Mouse (Mus musculus) c-Kit-positive CD71-negative TER-119-negative erythroid progenitor cells, embryonic 14.5 days (primary cell): ENCODE data around the gene Add3.

ENCODE experiments used
- DNase-seq: peaks from one replicate; pipeline ENCODE4 v3.0.0-alpha.2; 2013; ENCODE audit warnings: low read depth

Gene Add3

DNA sequence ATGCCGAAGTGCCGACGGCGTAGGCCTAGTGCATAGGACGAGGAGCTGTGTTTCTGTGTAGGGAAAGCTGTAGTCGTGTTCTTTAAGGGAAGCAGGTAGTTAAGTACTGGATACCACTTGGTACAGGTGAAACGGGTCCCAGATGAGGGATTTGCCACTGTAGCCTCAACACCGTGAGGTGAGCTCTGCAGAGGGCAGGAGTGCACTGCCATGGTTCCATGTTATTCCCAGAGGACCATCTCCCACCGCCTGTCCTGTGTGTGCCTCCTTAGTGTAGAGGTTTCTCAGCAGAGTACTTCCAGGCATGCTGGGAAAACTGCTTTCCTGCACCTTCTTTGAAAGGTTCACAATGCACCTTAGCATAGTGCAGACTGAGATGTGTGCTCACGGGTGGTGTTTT is 26.1 kb downstream of the Add3 start:
- DNase-seq = no peak

- DNase-seq = no peak
Observed at GRCm38 (mm10) chr19:53168576-53168975, 28.3 kb downstream of the Add3 start.

GRCm38 (mm10) chr19:53170651-53171050 is 30.4 kb downstream of the Add3 start:
- DNase-seq = no peak

DNA sequence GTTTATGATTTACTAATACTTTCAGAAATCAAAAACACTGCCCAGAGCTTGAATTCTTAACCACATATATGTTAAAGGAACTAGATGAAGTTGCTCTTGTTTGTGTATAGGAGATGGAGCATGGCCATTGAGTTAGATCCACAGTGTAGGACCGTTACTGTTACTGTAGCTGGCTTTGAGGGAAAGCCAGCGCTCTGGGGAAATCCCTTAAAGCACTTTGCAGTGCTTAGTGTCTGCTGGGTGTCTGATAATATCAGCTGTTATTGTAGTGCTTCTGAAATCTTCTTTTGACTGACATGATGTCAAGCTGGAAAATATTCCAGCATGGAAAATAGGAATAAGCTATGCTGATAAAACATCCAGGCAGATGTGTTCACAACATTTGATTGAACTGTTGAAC is 33.8 kb downstream of the Add3 start:
- DNase-seq = no peak

DNA sequence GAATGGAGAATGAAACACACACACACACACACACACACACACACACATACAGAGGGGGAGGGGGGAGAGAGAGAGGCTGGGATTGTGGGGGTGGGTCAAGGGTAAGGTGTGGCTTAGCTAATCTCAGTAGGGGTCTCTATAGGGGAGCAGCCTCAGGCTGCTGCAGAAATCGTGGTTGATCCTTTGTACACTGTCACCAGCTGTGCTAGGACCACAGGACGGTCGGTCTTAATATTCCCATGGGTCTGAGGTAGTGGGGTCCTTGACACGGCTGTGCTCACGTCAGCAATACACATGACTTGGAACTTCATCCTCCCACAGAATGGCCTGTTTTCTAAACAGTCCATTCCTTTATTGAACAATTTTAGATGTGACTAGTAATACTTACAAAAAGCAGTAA is 35.3 kb downstream of the Add3 start:
- DNase-seq = no peak

- no peak for DNase-seq
Observed at GRCm38 (mm10) chr19:53176518-53176917, 36.3 kb downstream of the Add3 start.

DNA sequence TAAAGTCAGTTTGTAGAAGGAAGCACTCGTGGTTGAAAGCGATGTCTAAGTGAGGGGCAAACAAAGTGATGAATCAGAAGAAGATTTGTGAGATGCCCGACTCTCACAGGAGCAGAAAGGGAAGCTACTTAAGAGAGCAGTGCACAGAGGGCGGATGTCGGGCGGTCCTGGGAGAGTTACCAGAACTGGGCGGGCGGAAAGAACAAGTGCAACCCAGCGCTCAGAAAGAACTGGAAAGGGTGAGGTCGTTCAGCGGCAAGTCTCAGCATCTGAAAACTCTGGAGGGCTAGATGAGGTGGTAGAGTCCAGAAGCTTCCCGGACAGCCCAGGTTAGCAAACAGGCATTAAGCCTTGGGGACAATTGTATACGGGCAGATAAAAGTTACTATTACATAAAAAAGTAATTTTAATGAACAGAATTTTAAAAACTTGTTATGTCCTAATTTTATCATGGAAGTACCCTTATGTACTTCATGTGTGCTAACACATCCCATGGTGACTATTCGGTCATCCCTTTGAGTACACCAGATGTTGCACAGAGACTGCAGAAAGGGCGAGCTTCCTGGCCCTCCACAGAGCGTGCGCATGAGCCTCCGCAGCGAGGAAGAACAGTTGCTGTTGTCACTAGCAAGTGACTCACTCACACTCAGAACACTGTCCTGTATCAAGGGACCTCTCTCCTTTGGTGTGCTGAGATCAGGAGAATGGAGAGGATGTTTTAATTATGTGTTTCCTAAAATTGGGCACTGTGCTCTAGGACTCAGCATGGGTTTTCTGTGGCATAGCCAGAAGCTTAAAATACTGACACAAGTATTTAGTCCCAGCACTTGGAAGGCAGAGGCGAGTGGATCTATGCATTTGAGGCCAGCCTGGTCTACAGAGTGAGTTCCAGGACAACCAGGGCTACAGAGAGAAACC is 38.6 kb downstream of the Add3 start:
- no peak for DNase-seq

GRCm38 (mm10) chr19:53180168-53180803 is 40.0 kb downstream of the Add3 start:
- DNase-seq = no peak

- DNase-seq = no peak
Observed at GRCm38 (mm10) chr19:53181003-53181861, 41.0 kb downstream of the Add3 start.

DNA sequence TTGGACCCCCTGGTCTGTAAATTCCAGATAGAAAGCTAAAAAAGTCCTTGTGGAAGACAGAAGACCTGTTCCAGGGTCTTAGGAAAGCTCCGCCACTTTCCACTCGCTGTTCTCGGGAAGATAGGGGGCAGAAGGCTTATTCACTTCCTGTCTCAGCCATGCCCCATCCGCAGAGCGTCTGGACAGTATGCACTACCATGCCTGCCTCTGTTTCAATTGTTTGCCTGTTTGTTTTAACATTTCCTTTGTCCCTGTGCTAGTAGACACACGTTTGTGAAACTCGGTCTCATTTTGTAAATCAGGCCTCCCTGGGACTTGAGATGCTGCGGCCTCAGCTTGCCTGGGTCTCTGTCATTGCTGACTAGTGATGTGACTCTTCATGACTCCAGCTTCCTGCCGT is 43.4 kb downstream of the Add3 start:
- no peak for DNase-seq

- DNase-seq = no peak
Observed at GRCm38 (mm10) chr19:53184216-53184615, 44.0 kb downstream of the Add3 start.

DNA sequence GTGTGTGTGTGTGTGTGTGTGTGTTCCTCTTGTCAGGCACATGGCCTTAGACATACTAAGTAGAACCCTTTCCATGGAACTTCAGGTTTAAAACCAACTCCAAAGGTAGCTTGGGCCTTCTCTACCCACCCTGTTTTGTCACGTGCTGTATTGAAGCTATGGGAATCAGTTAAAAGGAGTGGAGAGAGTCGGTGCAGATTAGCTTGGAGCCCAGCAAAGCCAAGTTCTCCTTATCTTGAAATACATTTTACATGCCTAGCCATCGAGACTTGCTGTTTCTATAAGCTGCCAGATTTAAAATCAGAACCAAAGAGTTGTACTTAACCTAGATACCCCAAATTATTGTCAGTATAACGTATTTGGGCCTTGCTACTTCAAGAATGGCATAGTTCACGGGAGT is 44.7 kb downstream of the Add3 start:
- DNase-seq = no peak

DNA sequence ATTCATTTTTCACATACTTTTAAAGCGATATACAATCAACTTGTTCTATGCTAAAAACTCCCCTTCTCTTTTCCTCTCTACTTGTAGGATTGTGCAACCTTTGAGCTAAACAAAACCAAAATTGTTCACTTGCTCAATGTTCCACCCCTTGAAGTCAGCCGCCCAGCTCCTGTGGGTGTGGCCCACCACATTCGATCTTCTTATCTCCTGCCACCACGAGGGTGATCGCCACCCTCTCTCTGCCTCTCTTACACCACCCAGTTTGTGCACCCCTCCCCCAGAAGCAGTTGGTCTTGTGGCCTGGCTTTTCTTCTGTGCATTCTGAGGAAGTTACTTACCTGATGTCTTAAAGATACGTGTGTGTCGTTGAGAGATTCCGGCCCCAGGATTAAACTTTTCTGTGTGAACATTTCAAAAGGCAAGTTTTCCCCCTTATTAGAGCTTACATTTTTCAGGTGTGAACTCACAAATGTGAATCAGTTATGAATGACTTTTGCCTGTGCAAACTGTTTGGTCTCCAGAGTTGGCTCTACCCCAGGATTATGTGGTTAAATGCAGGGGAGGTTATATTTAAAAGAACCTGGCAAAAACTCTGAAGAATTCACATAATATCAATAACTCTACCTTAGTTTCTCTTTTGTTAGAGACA is 45.4 kb downstream of the Add3 start:
- peak; percentile 80 for DNase-seq

- no peak for DNase-seq
Observed at GRCm38 (mm10) chr19:53186456-53186855, 46.2 kb downstream of the Add3 start.

GRCm38 (mm10) chr19:53187533-53187932 is 47.3 kb downstream of the Add3 start:
- DNase-seq = no peak

GRCm38 (mm10) chr19:53188186-53188585 is 47.9 kb downstream of the Add3 start:
- no peak for DNase-seq

DNA sequence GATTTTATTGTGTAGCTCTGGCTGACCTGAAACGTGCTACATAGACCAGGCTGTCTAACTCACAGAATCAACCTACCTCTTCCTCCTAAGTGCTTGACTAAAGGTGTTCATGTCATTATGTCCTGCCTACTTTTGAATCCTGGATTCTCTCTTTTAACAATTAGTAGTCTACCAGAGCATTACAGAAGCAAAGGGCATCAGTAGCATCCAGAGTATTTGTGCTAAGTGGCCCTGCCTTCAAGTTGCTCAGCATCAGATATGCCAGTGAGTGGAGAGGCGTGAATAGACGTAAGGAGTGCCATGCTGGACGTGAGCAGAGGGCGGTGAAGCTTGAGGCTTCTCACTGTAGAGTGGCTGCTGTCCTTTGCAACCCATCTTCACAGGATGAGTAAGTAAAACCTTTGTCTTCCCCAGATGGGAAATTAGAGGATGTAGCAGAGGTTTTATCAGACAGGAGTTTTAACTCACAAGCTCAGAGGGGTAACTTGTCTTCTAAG is 48.5 kb downstream of the Add3 start:
- no peak for DNase-seq

GRCm38 (mm10) chr19:53189736-53190135 is 49.5 kb downstream of the Add3 start:
- no peak for DNase-seq

DNA sequence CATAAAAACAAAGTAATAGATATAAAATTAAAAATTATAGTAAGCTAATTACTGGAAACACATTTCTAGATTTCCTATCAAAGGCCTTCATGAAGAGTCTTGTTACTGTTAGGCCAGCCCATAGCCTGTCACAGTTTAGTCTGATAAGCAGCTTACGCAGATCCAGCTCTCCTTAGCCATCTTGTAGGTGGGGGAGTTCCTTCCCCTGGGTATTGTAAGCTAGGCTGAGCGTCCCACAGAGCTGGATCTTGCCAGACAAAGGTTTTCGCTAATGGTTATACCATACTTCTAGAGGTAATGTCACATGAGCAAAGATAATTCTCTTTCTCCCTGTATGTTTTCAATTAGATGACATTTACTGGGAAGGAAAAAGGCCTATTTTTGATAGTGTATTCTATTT is 50.0 kb downstream of the Add3 start:
- DNase-seq = no peak

DNA sequence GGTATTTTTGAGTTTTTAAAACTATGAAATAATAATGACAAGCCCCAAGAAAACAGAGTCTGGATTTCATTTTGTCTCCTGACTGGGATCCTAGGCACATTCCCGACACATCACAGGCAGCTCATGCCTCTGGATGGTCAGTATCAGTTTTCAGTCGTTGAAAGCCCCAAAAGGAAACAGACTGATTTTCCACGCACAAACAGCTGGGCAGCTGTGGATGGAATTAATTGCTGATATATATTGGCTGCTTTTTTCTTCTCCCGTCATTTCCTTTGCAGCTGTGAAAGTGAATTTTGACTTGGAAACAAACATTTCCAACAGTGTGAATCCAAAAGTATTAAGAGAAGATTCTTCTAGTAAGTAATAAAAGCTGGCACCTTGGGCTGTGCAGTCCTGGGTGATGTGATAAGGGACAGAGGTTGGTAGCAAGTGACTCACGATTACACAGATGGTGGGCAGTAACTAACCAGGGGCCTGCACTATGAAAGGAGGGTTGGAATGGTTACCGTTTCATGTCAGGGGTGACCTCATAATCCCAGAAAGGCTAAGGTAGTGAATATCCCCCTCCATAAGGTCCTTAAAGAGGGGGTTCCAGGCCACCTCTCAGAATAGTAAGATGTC is 51.7 kb downstream of the Add3 start:
- no peak for DNase-seq

- DNase-seq = no peak
Observed at GRCm38 (mm10) chr19:53193190-53193589, 52.9 kb downstream of the Add3 start.
